Mouse (Mus musculus): ENCODE data around the gene Brf1.
A peak's percentile ranks its signal among the peaks of the same experiment; 100 is the strongest.

Gene Brf1

DNA sequence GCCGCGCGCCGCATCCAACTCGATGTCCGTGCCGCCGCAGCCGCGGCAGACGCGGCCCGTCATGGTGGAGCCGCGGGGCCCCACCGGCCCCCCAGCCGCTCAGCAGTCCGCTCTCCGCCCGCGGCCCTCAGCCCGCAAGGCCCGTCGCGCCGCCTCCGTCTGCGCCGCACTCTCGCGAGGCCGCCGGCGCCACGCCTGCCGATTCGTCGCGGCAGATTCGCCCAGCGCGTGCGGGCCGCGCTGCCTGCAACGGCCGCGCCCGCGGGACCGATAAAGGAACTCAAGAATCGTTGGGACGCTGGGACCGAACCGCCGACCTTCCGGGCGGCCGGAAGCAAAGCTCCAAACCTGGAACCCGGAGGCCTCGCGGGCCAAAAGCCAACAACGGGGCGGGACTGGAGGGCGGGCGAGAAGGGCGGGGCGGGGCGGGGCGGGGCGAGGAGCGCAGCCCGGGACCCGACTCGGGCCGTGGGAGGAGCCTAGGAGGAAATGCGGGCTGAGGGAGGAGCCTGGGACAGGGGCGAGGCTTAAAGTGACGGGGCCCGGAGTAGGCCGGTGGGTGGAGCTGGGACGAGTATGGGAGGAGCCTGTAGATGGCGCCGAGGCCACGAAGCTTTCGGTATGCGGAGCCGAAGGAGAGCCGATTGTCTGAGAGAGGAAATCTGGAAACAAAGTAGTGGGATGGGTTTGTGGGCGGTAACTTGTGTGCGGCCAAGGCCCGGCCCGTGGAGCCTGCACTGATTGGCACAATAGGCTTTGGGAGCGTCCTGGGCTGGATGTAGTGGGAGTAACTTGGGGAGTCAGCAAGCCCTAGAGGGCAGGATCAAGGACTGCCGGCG is at the start of gene Brf1:
TSS of gene Brf1 (minus strand) at position 411 of the 839 bp plus-strand sequence.
- DNase-seq (ENCODE audit: low spot score), result peak; percentile 99

DNA sequence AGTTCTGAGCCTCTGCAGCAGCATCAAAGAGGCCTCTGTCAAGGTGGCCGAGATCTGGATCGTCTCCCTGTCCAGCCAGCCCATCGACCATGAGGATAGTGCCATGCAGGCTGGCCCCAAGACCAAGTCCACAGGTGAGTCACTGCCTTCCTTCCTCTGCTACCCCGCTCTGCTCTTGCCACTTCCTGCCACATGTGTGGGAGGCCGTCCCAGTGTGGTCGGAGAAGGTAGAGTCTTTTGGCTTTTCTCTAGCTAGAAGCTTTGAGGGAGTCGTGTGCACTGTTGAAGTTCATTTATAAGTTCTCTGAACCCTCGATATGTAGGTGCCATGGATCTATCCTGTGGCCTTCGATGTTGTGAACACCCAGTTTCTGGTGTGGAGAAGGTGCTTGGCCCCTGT is 49.3 kb upstream of the Brf1 start:
- DNase-seq (ENCODE audit: low spot score), result no peak

DNA sequence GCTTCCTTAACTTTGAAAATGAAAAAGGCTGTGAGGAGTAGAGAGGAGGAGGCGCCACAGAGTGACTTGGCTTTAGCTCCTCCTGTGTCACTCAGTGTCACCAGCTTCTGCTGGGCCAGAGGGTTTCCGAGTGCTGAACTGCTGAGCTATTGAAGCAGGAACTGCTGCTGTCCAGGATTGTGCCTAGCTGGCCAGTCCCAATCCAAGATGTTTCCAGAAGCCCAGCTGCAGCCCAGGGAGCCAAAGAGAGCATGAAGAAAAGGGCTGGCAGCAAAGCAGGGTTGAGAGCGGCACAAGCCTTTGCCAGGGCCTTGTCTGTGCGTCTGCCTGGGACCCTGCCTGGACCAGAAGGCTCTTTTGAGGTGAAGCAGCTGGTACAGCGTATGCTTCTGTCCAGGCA is 47.6 kb upstream of the Brf1 start:
- DNase-seq (ENCODE audit: low spot score), result no peak

DNA sequence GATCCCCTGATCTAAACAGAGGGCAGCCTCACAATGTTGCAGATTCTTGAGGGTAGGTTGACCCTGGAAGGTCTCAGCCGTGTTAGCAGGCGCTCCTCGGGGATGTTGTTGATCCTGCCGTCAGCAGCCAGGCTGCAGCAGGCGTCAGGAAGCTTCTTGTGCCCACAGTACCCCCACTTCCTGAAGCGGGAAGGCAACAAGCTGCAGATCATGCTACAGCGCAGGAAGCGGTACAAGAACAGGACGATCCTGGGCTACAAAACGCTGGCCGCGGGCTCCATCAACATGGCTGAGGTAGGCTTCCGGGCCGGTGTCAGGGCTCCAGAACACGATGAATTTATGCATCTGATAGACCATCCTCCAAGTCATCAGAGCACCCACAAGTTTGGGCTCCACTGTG is 46.4 kb upstream of the Brf1 start:
- DNase-seq (ENCODE audit: low spot score), result no peak

DNA sequence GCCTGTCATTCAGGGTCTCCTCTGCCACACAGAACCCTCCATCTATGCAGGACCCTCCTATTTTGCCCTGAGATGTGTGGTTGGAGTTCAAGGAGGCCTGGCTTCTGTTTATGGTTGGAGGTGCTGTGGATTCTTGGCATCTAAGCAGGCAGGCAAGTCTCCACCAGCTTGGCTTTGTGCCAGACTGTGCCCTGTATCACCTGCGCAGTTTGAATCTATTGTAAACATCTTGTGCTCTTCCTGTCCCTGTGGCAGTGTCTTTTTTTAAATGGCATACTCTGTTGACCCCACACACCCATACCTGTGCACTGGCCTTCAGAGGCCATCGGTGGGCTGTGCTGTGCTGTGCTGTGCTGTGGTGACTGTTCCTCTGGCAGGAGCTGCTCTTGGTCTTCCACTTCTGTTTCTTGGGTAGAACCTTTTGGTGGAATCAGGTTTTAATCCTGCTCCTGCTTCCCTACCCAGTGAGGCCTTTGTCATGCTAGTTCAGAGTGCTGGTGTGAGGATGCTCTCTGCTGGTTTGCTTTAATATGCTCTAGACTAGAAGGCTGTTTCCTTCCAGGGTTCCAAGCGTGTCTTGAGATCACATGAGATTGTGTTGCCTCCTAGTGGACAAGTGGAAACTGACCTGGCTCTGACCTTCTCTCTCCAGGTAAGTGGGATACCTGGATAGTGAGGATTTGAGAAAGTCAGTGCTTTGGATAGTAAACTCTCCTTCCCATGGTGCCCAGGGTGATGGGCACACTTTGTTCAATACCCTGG is 44.6 kb upstream of the Brf1 start:
- no peak for DNase-seq (ENCODE audit: low spot score)

DNA sequence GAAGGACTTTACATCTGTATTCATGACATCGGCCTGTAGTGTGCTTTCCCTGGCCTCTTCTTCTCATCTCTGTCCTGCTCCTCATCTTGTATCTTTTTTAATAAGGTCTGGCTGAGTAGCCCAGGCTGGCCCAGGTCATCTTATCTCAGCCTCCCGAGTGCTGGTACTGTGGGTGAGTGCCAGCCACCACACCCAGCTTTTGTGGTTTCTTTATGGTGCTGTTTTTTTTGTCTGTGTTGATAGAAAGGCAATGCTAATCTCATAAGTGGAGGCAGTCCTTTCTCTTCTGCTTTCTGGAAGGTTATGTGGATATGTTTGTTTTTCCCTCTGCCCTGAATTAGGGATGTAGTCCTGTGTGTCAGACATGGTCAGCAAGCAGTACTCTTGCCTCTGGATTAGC is 42.0 kb upstream of the Brf1 start:
- DNase-seq (ENCODE audit: low spot score), result no peak

DNA sequence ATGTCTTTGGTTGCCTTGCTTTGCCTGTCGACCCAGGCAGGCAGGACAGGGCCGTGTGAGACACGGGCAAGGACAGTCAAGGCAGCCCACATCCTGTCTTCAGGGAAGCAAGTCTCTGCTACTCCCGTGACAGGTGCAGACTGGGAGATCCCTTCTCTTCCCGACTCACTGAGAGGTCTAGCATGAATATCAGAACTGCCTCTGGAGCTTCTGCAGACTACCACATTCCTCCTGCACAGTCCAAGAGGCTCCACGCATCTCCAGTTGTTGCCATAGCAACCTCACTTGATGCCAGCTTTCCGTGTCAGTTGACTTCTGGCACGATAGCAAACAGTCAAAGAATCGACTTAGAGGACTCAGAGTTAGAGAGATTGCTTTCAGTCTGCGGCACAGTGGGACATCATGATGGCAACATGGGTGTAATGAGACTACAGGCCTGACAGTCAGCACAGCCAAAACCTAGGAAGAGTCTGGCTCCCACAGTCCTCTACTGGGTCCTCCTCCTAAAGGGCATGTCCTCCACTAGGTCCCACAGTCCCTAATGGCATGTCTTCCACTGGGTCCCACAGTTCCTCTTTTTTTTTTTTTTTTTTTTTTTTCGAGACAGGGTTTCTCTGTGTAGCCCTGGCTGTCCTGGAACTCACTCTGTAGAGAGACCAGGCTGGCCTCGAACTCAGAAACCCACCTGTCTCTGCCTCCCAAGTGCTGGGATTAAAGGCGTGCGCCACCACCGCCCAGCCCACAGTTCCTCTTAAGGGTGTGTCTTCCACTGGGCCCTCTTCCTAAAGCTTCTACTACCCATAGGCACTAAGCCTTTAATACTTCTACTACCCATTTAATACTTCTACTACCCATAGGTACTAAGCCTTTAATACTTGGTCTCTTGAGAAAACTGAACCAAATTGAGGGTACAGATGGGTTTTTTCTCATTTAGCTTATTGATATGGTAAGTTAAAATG is 41.3 kb upstream of the Brf1 start:
- DNase-seq (ENCODE audit: low spot score), result peak; percentile 35

DNA sequence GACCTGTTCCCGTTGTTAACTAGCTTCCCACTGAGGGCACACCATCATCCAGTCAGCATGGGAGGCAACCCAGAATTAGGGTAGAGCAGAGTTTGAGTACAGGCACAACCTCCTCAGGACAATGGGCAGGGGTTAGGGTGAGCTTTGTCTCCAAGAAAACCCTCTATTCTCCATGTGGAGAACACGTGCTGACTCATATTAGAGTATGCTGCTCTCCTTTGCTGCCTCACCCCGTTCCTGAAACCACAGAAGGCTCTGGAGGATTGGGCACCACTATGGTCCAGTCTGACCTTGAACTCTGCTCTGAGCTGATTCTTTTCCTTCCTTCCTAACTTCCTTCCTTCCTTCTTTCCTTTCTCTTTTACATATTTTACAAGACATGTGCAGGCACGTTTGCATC is 37.9 kb upstream of the Brf1 start:
- DNase-seq (ENCODE audit: low spot score), result no peak

DNA sequence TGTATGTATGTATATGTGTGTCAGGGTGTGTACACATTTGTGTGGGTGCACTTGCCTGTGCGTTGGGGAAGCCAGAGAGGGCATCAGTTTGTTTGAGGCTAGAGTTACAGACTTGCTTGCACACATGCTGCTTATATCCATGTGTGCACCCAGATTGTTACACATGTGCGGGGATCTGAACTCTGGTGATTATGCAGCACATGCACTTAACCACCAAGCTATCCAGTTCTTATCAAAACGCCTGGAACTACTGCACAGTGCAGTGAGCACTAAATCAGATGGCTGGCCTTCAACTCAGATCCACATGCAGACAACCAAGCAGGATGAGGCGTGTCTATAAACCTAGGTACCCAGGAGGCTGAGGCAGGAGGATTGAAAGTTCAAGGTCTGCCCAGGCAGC is 36.5 kb upstream of the Brf1 start:
- DNase-seq (ENCODE audit: low spot score), result no peak

DNA sequence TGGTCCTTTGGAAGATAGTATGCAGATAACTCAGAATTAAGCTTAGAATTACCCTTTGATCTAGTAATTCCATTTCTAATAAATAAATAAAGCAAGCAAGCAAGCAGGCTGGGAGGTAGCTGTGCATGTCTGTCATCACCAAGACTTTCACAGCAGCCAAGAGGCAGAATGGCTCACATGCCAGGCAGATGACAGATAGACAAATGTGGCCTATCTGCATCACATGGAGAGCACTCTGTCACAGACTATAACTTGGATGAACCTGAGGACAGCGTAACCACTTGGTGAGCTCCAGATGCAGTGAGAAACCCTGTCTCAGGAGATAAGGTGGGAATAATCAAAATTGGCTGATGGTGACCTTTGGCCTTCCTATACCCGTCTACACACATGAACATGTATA is 34.6 kb upstream of the Brf1 start:
- no peak for DNase-seq (ENCODE audit: low spot score)

DNA sequence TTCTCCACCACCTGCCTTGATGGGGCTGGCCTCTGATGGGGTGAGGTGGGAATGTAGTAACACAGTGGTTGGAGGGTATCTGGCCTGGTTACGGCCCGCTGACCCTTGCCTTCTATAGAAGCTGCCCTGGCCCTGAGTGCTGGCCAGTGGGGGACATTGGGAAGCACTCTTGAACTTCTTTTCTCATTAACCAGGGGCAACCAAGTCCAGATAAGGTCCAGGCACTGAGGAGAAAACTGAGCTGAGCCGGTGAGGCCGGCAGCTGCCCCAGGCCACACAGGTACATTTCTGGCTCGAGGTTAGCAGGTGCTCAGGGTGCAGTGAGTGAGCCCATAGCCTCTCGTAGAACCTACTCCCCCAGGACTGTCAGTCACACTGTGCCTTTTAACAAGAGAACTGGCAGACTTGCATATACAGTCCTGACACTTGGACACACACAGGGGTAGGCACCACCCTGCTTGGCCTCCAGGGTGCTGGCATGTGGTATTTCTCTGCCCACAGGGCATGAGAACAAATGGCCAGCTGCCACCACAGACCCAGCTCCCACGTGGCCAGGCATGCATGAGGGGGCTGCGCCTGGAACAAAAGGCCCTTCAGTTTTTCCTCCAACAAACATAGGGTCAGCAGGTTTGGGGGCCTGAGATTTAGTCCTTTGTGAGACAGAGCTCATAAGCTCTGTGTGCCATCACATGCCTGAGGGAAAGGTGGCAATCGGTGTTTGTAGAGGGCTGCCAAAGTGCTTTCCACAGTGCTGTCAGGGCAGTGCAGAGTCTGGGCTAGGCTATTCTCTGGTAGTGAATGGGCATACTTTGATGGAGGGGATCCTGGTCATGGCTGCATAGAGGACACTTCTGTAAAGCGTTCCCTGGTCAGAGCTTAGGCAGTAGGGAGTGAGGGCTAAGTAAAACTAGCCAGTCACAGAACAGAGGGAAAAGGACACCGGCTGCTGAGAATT is 32.1 kb upstream of the Brf1 start:
- no peak for DNase-seq (ENCODE audit: low spot score)

DNA sequence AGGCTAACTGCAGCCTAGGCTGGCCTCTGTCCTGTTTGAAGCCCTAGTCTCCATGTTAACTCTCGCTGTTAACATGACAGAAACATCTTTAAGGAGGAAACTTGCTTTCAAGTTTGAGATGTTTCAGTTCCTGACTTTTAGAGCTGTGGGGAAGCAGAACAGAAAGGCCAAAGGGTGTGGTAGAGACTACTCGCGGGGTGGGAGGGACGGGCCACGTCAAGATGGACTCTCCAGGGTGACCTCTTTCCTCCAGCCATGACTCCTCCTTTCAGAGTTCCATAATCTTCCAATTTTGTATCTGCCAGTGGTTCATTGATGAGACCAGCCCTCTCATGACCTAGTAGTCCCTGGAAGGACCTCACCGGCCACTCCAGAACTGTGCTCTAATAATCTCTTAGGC is 30.9 kb upstream of the Brf1 start:
- DNase-seq (ENCODE audit: low spot score), result no peak

DNA sequence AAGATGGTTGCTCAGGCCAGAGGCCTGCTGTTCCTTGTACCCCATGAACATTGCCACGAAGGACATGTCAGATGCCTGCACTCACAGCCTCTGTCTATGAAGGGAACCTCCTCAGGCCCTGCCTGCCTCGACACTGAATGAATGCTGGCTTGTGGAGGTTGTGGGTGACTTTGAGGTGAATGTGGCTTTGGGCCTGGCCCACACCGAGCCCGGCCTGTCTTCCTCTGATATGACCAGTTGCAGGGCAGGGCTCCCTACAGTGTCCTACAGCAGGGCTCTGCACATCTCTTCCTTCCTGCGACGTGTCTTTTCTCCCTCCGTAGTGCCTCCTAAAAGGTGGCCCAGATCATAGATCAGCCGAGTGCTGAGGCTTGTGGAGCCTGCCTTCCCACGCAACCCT is 30.5 kb upstream of the Brf1 start:
- DNase-seq (ENCODE audit: low spot score), result no peak

DNA sequence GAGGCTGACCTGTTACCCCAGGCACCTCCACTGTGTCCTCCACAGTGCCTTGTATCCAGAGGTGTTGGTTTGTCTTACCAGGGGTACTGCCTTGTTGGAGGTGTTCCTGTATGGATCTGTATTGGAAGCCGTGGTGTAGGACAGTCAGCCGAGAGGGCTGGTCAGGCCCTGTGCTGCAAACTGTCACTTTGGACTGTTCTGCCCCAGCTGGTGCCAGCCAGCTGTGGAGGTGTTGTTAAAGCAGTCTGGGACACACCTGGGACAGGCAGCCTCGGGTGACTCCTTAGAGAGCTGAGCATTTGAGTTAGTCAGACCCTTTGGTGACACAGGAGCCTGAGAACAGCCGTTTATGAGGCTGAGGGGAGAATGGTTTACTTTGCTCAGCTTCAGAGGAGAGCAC is 29.5 kb upstream of the Brf1 start:
- DNase-seq (ENCODE audit: low spot score), result no peak

DNA sequence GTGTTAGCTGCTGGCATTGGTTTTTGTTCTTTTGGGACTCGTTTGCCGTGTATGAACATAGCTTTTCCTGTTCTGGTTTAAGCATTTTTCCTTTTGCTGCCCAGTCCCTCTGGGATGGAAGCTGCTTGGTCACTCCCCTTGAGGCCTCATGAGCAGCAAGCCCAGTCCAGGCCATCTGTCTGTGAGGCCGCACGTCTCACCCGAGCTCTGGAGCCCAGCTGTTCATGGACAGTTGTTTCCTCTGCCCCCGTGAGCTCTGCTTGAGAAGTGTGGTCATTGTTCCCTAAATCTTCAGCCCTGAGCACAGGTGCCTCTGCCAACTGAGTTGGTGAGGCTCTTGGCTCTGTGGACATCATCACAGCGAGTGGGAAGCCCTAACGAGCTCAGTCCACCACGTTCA is 28.4 kb upstream of the Brf1 start:
- no peak for DNase-seq (ENCODE audit: low spot score)

DNA sequence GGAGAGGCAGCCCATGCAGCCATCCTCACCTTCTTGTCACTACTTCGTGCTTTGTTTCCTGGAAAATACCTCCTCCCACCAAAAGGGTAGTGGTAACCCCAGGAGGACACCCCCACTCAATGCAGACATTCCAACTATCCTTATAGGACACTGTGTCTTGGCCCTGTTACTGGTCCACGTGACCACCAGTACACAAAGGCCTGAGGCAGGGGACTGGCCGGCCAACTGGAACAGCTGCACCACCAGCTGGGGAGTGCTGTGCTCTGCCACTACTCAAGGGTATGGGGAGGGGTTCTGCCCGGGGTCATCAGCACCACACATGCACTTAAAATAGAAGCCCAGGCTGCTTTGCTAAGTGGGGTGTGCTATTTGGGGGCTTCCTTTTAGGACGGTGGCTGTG is 27.6 kb upstream of the Brf1 start:
- peak; percentile 35 for DNase-seq (ENCODE audit: low spot score)

DNA sequence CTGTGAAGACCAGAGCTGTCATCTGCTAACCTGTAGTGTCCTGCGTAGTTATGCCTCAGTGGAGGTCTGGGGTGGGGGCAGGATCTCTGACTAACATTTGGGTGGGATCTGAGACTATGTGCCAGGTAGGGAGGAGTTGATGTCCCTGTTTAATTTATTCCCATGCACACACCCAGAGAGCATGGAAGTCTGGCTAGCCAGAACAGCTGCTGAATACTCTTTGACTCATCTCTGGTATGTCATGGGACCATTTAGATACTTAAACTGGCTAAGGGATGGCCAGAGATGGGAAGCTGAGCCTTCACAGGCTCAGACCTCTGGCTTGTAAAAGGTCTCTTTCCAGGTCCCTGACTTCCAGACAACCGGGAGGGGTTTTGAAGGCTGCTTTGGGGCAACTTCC is 27.0 kb upstream of the Brf1 start:
- no peak for DNase-seq (ENCODE audit: low spot score)

DNA sequence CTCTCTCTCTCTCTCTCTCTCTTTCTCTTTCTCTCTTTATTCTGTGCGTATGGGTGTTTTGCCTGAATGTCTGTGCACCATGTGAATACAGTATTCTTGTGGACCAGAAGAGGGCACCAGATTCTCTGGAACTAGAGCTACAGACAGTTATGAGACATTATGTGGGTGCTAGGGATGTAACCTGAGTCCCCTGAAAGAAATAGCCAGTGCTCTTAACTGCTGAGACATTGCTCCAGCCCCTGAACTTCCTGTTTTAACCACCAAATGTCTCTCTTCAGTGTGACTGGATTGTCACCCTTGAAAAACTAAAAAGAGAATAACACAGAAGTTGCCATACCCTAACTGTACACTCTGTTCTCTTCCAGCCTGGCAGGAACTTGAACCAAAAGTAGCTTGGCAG is 26.1 kb upstream of the Brf1 start:
- no peak for DNase-seq (ENCODE audit: low spot score)

DNA sequence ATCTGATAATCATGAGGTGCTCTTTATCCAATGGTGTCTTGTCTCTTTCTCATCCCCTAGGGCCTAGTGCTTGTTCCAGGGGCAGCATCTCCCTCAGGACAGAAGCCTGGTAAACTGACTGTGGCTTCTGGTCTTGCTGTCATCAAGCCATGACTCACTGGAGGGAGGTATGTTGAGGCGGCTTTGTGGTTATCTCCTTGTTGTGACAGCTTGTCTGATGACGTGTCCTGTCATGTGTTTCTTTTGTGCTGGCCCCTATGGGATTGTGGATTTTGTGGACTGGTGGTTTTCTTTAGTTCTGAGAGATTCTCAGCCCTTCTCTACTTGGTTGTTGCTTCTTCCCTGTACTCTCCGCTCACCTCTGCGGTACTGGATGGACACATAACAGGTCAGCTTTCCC is 22.6 kb upstream of the Brf1 start:
- no peak for DNase-seq (ENCODE audit: low spot score)

DNA sequence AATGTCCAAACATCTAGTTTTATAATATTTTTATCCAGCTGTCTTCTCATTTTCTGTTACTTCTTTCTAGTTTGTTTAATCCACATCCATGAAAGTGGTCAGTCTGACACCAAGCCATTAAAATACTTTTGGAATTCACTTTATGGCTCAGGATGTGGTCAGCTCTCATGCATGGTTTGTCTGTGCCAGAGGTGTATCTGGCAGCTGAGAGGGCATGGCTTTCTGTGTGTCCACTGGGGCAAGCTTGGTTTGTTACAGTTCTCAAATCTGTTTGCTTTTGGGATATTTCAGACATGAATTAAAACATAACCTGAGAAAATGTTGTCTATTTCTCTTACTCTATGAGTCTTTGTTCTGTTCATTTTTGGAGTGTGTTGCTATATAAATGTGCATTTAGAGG is 21.0 kb upstream of the Brf1 start:
- DNase-seq (ENCODE audit: low spot score), result no peak

DNA sequence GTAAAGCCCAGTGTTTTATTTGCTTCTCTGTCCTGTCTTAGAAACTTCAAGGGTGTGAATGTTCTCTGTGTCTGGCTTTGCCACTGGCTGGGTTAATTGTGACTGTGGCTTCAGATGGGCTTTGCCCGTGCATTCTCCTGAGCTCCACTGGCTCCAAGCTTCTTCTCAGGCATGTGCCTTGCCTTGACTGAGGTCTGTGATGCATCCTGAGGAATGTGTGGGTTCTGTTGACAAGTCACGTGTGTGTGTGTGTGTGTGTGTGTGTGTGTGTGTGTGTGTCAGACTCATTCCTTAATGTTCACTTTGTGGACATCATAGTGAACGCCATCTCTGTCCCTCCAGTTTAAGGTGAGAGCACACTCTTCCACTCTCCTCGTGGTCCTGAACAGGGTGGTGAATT is 18.3 kb upstream of the Brf1 start:
- DNase-seq (ENCODE audit: low spot score), result no peak
